Mouse (Mus musculus) liver, adult 2 months (tissue): ENCODE measurements around the gene 0610037L13Rik. TPM values are rescaled to one million over a fixed set of nuclear protein-coding genes. Genes with fewer than 3 reads are reported as not detected.

Experiments
- DNase-seq: peaks from one replicate; pipeline ENCODE4 v3.0.0-alpha.2; 2011; ENCODE audit warnings: low read depth, low spot score; ENCODE audit errors: extremely low read depth
- H3K27ac ChIP-seq: fragments of 200-500 bp; replicated peaks from 2 replicates; pipeline ENCODE4 v1.5.1; 2012; ENCODE audit warnings: low read depth, mild to moderate bottlenecking, control low read depth, inconsistent platforms, low read length; ENCODE audit not compliant: insufficient read depth
- H3K27me3 ChIP-seq: fragments of 200-500 bp; 2 replicates; pipeline ENCODE4 v1.6.1; 2012; ENCODE audit warnings: mild to moderate bottlenecking, moderate library complexity, low read length, inconsistent platforms; ENCODE audit not compliant: control insufficient read depth, insufficient read depth
- H3K36me3 ChIP-seq: fragments of 200-500 bp; 2 replicates; pipeline ENCODE4 v1.6.1; 2012; ENCODE audit warnings: low read length, inconsistent platforms; ENCODE audit not compliant: control insufficient read depth, insufficient read depth
- H3K4me1 ChIP-seq: fragments of 200-500 bp; 2 replicates; pipeline ENCODE4 v1.6.1; 2011; ENCODE audit warnings: low read length; ENCODE audit not compliant: control insufficient read depth, insufficient read depth
- H3K4me3 ChIP-seq: fragments of 200-500 bp; 2 replicates; pipeline ENCODE4 v1.5.1; 2011; ENCODE audit warnings: low read depth, mild to moderate bottlenecking, control low read depth, low read length, moderate library complexity; ENCODE audit not compliant: insufficient read depth
- H3K79me2 ChIP-seq: fragments of 200-500 bp; 2 replicates; pipeline ENCODE4 v1.6.1; 2012; ENCODE audit warnings: inconsistent platforms, mild to moderate bottlenecking, low read length, moderate library complexity; ENCODE audit not compliant: control insufficient read depth, insufficient read depth
- H3K9ac ChIP-seq: fragments of 200-500 bp; 2 replicates; pipeline ENCODE4 v1.6.1; 2012; ENCODE audit warnings: low read depth, mild to moderate bottlenecking, control low read depth, inconsistent platforms, low read length
- CTCF ChIP-seq: fragments of 200-500 bp; IDR thresholded peaks from 2 replicates; pipeline ENCODE4 v1.5.1; 2011; ENCODE audit warnings: low read depth, low read length, control low read depth
- POLR2A ChIP-seq: fragments of 200-500 bp; IDR thresholded peaks from 2 replicates; pipeline ENCODE4 v1.6.1; 2011; ENCODE audit warnings: low read length, control low read depth; ENCODE audit not compliant: insufficient read depth; ENCODE audit errors: extremely low read depth
- WGBS: fragments of 180-500 bp; shearing (Covaris S2); methylation state at CpG from one replicate; pipeline ENCODE4 v1.1.7; 2018; 5-methylcytosine and 5-hydroxymethylcytosine counted together
- polyA plus RNA-seq: library from polyadenylated mRNA; depleted of rRNA; stranded (reverse); fragments of >200 nt; gene quantifications from 2 replicates; pipeline ENCODE4 v1.2.3, GENCODE M21; 2012
- total RNA-seq: library from RNA; depleted of rRNA; stranded (reverse); fragments of >200 nt; gene quantifications from 2 replicates; pipeline ENCODE4 v1.2.3, GENCODE M21; 2014

The 0610037L13Rik gene
- total and polyA plus RNA-seq, 2 experiments = 24.3 to 39.0 TPM

DNA sequence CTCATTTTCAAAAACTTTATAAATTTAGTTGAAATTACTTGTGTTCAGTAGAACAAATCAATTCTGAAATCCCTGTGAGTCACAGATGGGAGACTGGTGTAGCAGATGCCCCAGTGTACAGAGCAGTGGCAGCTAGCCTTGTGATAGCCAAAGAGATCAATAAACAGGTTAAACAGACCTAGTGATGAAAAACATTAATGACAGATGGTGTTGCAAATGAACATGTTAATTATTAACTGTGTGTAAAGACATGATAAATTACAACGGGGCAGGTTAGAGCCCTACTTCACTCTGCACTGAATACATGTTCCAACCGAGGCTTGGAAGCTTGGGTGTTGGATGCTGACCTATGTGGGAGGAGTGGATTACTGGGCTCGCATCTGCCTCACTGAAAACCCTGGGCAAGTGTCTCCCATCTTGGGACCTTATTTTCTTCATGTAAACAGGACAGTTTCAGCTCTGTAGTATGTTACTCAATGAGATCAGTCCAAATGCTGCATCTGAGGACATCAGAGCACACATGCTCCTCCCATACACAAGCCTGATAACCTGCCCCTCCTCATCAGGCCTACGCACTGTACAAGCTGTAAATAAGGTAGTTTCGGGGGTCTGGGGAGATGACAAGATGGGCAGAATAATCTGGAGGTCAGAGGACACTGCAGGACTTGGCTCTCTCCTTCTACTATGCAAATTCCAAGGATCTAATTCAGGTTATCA lies 9.8 kb downstream of the 0610037L13Rik start:
- Histone ChIP-seq H3K27me3 (no peaks in the 10 kb centered on the region), H3K9ac (peak overlapping the region; percentile 74), H3K27ac (peak overlapping the region; percentile 99), H3K36me3 (peaks cover 21% of the 10 kb centered on the region), H3K4me3 (peak overlapping the region; percentile 15), H3K79me2 (no peaks in the 10 kb centered on the region; the same call in 1 of the 2 replicates), H3K4me1 (peaks cover 20% of the 10 kb centered on the region)
- DNase-seq = peak; percentile 99
- no peak for TF ChIP-seq POLR2A
- no peak for TF ChIP-seq CTCF
- 21% methylated on average over 5 of the region's 5 CpGs for WGBS

DNA sequence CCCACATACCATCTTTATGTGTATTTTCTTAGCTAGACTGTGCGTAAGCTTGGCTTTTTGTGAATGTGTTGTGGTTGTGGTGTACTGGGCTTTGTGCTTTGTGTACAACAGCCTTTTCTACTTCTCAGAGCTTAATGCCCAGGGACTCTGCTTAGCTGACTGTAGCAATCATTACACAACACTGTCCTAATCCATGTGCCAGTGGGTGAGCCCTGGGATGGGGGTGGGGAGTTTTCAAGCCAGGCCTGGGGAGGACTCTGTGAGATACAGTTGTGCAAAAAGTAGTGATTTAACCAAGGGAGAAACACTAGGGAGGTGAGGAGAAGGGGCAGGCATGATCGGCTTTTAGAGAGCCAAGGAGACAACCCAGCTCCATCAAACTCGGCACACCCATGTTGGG lies 10.6 kb downstream of the 0610037L13Rik start:
- TF ChIP-seq POLR2A = no peak
- no peak for TF ChIP-seq CTCF
- peak; percentile 91 for DNase-seq
- Histone ChIP-seq H3K4me3 (peak overlapping the region; percentile 15; the same call in 1 of the 2 replicates), H3K36me3 (peaks cover 27% of the 10 kb centered on the region), H3K79me2 (peaks cover 2% of the 10 kb centered on the region; the same call in 1 of the 2 replicates), H3K27ac (peak overlapping the region; percentile 99), H3K27me3 (no peaks in the 10 kb centered on the region), H3K4me1 (peaks cover 20% of the 10 kb centered on the region), H3K9ac (peak overlapping the region; percentile 74)
- 30% methylated on average over 3 of the region's 3 CpGs for WGBS

DNA sequence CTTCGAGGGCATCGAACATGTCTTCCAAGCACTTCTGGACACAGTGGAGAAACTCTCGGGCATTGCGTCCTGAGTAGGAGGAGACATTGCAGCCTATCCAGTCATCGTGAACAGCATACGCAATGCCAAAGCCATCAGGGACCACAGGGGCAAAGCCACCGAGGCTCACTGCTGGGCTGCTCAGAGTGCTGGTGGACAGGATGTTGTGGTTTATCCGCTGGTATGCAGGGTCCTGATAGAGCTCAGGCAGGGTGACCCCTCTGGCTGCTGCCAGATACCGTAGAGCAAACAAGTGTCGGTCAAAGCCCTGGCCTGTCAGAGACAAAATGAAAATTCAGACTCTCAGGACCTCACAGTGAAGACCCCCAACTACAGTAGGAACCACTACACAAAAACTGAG lies 14.6 kb downstream of the 0610037L13Rik start:
- no peak overlapping the region for H3K27ac ChIP-seq
- peaks cover 39% of the 10 kb centered on the region for H3K36me3 ChIP-seq
- 81% methylated on average over 10 of the region's 10 CpGs for WGBS
- peaks cover 15% of the 10 kb centered on the region for H3K4me1 ChIP-seq
- no peak for DNase-seq
- peaks cover 11% of the 10 kb centered on the region; the same call in 1 of the 2 replicates for H3K79me2 ChIP-seq
- no peaks in the 10 kb centered on the region for H3K27me3 ChIP-seq
- TF ChIP-seq CTCF (no peak), POLR2A (no peak)
- H3K4me3 ChIP-seq = no peak overlapping the region
- H3K9ac ChIP-seq = no peak overlapping the region

DNA sequence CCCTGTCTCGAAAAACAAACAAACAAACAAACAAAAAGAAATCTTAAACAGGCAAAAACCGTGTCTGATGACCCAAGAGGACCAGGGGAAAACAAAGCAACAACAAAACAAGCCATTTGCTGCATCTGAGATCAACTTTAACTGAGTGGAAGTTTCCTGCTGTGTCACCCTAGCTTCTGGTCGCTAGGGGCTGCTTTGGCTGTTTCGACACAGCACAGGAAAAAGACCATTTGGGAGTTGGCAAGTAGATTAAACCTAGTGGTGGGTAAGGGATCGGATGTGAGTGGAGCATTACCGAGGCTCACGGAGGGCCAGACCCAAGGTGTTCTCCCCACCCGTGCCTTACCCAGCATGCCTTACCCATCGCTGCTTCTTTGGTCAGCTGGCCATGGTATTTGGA lies 16.9 kb downstream of the 0610037L13Rik start:
- Histone ChIP-seq H3K27me3 (no peaks in the 10 kb centered on the region), H3K27ac (no peak overlapping the region), H3K4me1 (peaks cover 5% of the 10 kb centered on the region; the same call in 1 of the 2 replicates), H3K79me2 (peaks cover 11% of the 10 kb centered on the region; the same call in 1 of the 2 replicates), H3K36me3 (peaks cover 55% of the 10 kb centered on the region), H3K4me3 (no peak overlapping the region), H3K9ac (no peak overlapping the region)
- DNase-seq = no peak
- 88% methylated on average over 9 of the region's 9 CpGs for WGBS
- TF ChIP-seq CTCF (no peak), POLR2A (no peak)

DNA sequence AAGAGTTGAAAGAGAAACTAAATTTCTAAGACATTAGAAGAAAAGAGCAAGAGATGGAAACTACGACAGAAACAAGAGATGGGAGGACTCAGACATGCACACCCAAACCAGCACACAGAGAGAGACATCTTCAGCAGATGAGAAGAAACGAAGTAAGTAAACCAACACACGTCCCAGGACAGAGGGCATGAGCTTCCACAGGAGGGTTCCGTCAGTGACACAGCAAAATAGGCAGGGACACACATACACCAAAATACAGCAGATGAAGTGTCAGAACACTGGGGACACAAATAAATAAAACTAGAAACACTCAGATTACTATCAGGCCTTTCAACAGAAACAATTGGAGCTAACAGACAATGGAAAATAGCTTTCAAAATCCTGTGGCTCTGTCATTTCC lies 20.4 kb downstream of the 0610037L13Rik start:
- Histone ChIP-seq H3K27ac (no peak overlapping the region), H3K36me3 (peaks cover 64% of the 10 kb centered on the region), H3K79me2 (peaks cover 12% of the 10 kb centered on the region; the same call in 1 of the 2 replicates), H3K27me3 (no peaks in the 10 kb centered on the region), H3K4me1 (no peaks in the 10 kb centered on the region), H3K9ac (no peak overlapping the region), H3K4me3 (no peak overlapping the region)
- 92% methylated on average over 4 of the region's 4 CpGs for WGBS
- DNase-seq = no peak
- TF ChIP-seq POLR2A (no peak), CTCF (no peak)

DNA sequence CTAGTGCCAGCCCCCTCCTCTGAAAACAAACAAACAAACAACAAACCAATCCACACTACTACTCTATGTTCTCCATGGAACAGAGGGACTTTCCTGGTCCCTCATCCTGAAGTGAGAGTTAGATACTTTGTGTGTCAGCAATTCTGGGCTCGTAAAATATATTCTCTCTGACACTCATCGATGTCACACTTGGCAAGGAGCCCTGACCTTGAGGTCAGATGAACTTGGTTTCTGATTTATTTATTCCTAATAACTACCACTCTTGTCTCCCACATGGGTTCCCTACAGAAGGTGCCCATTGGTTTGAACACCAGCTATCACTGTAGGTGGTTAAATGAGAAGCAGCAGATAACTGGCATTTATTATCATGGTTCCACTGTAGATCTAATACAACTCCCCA lies 30.7 kb downstream of the 0610037L13Rik start:
- Histone ChIP-seq H3K79me2 (peaks cover 37% of the 10 kb centered on the region; the same call in 1 of the 2 replicates), H3K4me3 (no peak overlapping the region), H3K27ac (peak overlapping the region; percentile 35; the same call in 1 of the 2 replicates), H3K27me3 (no peaks in the 10 kb centered on the region), H3K9ac (no peak overlapping the region), H3K36me3 (peaks cover 14% of the 10 kb centered on the region), H3K4me1 (peaks cover 11% of the 10 kb centered on the region)
- DNase-seq = peak; percentile 63
- no peak for TF ChIP-seq POLR2A
- TF ChIP-seq CTCF = no peak
- 5% methylated on average over 2 of the region's 2 CpGs for WGBS
